Mouse (Mus musculus): ENCODE data around the gene Zfp638.

GRCm38 (mm10) chr6:83891251-83891650 lies 24.3 kb downstream of the Zfp638 start:
- TF ChIP-seq CTCF (conservative IDR thresholded peaks at IDR 0.05; ENCODE audit: insufficient read depth, insufficient read length, low read depth, low read length) (no peak), POLR2A (IDR thresholded peaks at IDR 0.05; ENCODE audit: low read depth, low read length) (no peak)

Data from kidney, adult 2 months (tissue).